Mouse (Mus musculus) T-helper 1 cell (primary cell): ENCODE measurements at regions not wholly inside any gene's neighbourhood (a gene's known extent, or its start where the extent isn't known, plus 50 kb on each side); places are given as distances from the start of the nearest gene placed in this dataset.

Experiments
- in situ Hi-C: fragments of 300-600 bp; cut with MboI, MseI; formaldehyde crosslinking; loops from one replicate; pipeline ENCODE4 v1.15.1; 2025; ENCODE audit warnings: high pct_unique_total_duplicates

- in situ Hi-C loops: no loop called here
Measured at GRCm38 (mm10) chr2:12697209-12697608, 226.6 kb upstream of the Pter start.

DNA sequence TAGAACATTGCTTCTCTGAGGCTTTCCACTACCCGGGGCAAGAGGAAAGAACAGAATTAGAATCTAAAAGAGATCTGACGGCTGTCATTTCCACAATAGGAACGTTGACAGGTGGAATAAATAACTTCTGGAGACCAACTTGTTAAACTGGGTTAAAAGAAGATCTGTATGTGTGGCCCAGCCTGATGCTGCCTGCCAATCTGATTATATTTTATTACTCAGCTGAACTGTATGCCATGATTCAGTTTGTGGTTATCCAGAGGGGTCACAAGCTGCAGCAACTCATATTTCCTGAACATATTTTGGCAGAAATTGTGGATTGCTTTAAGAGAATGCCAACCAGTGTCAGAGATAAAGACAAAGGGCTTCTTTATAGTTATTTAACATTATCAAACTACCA lies 224.5 kb upstream of the Pter start:
- in situ Hi-C loops: no loop called here

DNA sequence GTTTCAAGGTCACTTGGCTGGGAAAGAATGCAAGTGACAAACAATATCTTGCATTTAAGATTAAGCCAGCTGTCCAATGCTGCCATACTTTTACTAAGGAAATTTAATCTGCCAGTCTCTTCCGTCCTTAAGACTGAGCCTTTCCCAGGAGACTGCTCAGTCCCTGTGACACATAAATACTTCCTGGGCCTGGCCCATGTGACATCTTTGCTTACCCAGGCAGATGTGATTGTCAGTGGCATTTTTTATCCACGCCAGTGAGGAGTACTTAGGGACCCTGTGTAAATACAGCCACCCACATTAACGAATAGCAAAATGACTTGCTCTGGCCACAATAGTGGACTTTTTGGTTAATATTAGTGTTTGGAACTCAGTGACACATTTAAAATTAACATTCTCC lies 216.3 kb upstream of the Pter start:
- in situ Hi-C loops: loop anchor here (10.0 kb wide), 2 partner anchors 537 to 1323 kb away; no protein-coding TSS in a partner anchor

DNA sequence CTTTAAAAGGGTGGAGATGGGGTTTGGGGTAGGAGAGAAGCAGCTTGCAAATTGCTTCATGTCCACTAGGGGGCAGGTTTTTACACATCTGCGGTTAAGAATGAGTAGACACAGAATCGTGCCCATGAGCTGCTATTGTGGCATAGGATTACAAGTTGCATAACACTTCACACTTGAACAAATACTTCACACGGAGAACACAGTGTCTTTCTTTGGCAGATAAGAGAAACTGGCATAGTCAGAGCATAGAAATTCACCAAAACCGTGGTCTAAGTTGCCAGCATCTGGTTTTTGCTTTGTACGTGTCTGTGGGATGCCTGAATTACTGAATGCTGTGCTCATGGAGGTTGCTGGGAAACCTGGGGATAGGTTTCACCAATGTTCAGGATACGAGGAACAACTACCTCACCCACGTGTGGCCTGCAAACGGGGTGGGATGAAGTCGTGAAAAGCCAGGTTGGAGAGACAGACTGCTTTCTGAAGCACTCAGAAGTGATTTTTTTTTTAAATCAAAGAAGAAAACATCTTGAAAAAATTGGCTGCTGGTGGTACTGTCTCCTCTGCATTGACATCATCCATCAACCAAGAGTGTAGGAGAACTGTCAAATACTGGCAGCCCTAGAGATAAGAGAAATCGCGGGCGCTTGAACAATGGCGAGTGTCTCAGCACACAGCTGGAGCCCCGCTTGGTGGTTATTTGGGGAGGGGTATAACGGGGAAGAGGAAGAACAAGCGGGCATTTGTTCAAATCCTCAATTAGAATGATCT lies 214.5 kb upstream of the Pter start:
- in situ Hi-C loops: loop anchor here (10.0 kb wide), 2 partner anchors 535 to 1325 kb away; no protein-coding TSS in a partner anchor

GRCm38 (mm10) chr2:12709924-12710240 lies 214.0 kb upstream of the Pter start:
- in situ Hi-C loops: loop anchor here (10.0 kb wide), 2 partner anchors 535 to 1325 kb away; no protein-coding TSS in a partner anchor

DNA sequence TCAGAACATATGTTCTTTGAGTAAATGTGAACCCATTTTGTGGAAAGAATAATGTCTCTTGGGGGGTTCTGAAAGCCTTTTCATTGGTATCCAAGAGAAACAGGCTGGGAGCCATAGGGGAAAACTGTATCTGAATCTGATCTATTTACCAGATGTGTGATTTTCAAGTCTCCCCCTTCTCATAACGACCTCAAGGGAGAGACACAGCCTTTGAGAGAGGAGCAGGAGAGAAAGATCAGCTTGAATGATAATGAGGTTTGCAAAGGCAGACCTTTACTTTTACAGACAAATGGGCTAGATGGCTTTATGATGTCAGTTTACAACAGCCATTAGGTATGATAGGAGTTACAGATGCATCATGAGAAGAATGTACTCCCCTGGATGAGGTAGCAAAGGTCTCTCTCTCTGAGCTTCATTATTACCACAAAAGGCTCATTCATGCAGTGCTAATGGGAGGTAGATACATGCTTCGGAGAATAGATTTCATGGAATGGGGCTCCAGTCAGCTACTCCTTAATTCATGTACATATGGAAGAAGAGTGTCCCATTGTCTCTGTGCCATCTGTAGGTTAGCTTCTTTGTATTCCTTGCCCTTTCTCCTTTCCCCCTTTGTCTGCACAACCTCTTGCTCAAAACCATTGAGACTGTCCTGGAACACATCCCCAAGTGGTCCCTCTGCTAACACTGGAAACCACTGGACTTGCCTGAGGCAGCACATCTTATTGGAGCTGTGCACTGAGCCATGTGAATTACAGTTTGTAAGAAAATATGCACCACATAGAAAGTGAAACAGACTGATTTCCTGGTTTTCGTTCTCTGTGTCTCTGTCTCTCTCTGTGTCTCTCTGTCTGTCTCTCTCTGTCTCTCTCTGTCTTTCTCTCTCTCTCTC lies 207.5 kb upstream of the Pter start:
- in situ Hi-C loops: no loop called here

GRCm38 (mm10) chr2:12729251-12729650 lies 194.6 kb upstream of the Pter start:
- in situ Hi-C loops: no loop called here

- in situ Hi-C loops: no loop called here
Measured at GRCm38 (mm10) chr2:12737140-12737539, 186.7 kb upstream of the Pter start.

GRCm38 (mm10) chr2:12746856-12747255 lies 177.0 kb upstream of the Pter start:
- in situ Hi-C loops: no loop called here

- in situ Hi-C loops: no loop called here
Measured at GRCm38 (mm10) chr2:12758816-12759215, 165.0 kb upstream of the Pter start.

- in situ Hi-C loops: no loop called here
Measured at GRCm38 (mm10) chr2:12759931-12760330, 163.9 kb upstream of the Pter start.

DNA sequence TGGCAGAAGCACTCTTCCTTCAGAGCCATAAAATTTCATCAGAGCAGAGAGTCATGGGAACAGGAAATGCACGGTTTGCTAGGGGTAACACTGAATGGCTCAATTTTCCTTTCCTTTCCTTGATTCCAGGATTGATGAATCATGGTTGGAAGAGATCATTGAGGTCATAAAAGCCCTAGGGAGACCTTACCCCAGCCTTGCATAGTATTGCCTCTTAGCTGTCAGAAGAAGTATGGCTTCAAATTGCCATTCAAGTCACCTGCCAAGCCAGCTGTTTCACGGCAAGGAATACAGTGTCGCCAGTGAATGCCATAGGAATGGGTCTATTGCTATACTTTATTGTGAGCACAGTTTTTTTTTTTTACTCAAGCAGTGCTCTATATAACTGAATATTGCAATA lies 162.4 kb upstream of the Pter start:
- in situ Hi-C loops: no loop called here

DNA sequence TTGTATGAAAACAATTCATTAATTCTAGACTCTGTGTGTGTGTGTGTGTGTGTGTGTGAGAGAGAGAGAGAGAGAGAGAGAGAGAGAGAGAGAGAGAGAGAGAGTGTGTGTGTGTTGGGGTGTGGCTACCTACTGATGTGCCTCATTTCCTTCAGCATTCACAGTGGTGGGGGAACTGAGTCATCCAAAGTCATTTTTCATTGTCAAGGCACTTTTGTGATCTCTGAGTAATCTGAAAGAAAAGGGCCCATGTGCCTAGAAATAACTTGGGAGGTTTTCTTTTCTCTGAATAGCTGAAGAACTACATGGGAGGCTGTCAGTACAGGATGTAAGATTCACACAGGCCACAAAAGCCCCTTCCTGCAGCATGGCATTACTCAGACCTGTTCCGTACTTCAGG lies 159.3 kb upstream of the Pter start:
- in situ Hi-C loops: no loop called here

- in situ Hi-C loops: no loop called here
Measured at GRCm38 (mm10) chr2:12765336-12765735, 158.5 kb upstream of the Pter start.

DNA sequence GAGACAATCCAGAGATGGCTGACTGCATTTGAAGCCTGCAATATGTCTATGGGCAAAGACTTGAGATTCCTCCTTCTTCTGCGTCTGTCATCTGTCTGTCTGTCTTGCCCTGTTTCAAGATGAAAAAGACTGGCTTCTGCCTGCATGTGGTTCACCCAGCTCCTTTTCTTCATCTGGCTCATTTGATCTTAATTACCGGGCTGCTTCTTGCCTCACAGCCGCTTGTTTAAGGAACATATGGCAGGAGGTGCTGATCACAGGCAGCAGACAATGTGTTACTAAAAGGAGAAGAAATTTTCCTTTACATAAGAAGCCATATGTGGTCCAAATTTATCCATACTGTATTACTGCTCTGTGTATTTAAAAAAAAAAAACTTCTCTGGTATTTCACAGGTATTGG lies 147.0 kb upstream of the Pter start:
- in situ Hi-C loops: no loop called here

GRCm38 (mm10) chr2:12777696-12778095 lies 146.1 kb upstream of the Pter start:
- in situ Hi-C loops: no loop called here

DNA sequence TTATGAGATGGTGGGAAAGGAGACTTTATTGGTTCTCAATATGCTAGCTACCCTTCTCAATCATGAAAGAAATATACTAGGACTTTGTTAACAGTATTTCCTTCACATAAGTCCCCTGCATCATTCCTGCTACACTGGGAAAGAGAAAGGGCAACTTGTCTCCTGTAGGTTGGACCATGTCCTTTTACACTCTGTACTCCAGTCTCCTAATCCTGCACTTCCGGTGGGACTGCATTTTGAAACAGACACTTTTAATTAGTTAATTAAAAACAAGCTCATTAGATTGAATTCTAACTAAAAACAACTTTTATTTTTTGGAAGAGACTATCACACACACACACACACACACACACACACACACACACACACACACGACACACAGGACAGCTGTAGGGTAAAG lies 131.2 kb upstream of the Pter start:
- in situ Hi-C loops: no loop called here

GRCm38 (mm10) chr2:12797615-12798169 lies 126.1 kb upstream of the Pter start:
- in situ Hi-C loops: no loop called here

GRCm38 (mm10) chr2:12799153-12799925 lies 124.5 kb upstream of the Pter start:
- in situ Hi-C loops: no loop called here

- in situ Hi-C loops: no loop called here
Measured at GRCm38 (mm10) chr2:12802667-12803066, 121.2 kb upstream of the Pter start.

- in situ Hi-C loops: no loop called here
Measured at GRCm38 (mm10) chr2:12805096-12805495, 118.7 kb upstream of the Pter start.

- in situ Hi-C loops: no loop called here
Measured at GRCm38 (mm10) chr2:12808466-12808865, 115.4 kb upstream of the Pter start.
